Mouse (Mus musculus): Measurements from ENCODE around the gene Zfp991.
"Not testable (repeated sequence)": the region's sequence is repeated elsewhere in the genome, so short reads cannot be mapped to it uniquely, and the experiment has no call there.

- TF ChIP-seq CTCF, POLR2A (IDR thresholded peaks at IDR 0.05; ENCODE audit: extremely low read depth, insufficient read depth, low read length): not testable (repeated sequence)
Observed at GRCm38 (mm10) chr4:147125870-147126269, 6.0 kb upstream of the Zfp991 start.

Measured in cortical plate, adult 2 months (tissue).